In the genomic region with DNA sequence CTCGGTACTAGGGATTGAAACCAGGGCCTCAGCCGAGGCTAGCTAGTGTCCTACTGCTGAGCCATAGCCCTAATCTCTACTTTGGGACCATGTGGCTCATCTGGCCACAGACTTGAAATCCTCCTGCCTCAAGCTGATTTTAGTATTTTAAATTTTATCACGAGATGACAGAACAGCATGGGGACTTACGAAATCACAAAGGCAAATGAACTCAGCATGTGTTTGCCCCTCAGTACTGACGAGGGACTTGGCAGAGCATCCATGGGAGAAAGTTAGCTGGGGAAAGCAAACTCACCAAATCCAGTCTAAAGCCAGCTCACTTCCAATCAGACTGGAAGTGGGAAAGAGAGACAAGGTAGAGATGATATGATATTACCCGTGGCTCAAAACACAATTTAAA, we compare ENCODE assay signal across 14 mouse cellular contexts.
"Had no signal": no experiment of that assay in that cellular context is flagged by ENCODE, and none has a peak within 500 bp of the region (broad histone marks: within the 10 kb centered on the region; RNA-seq: fewer than 3 reads in every experiment).

No protein-coding gene starts in this region.

- H3K36me3 ChIP-seq: limb, embryonic 12.5 days; liver, embryonic 12.5 days; lung, embryonic 15.5 days; midbrain, embryonic 15.5 days; neural tube, embryonic 13.5 days had no signal

- H3K27ac ChIP-seq: layer of hippocampus, adult 2 months; limb, embryonic 12.5 days; liver, embryonic 12.5 days; lung, embryonic 15.5 days; macrophage; midbrain, embryonic 15.5 days; neural tube, embryonic 13.5 days had no signal

- H3K9ac ChIP-seq: limb, embryonic 12.5 days; liver, embryonic 12.5 days; lung, embryonic 15.5 days; midbrain, embryonic 15.5 days; neural tube, embryonic 13.5 days had no signal

- ATAC-seq: liver, embryonic 12.5 days; midbrain, embryonic 15.5 days had no signal

- H3K27me3 ChIP-seq: limb, embryonic 12.5 days; liver, embryonic 12.5 days; lung, embryonic 15.5 days; midbrain, embryonic 15.5 days; neural tube, embryonic 13.5 days had no signal

- H3K4me3 ChIP-seq: layer of hippocampus, adult 2 months; limb, embryonic 12.5 days; liver, embryonic 12.5 days; lung, embryonic 15.5 days; megakaryocyte, embryonic 14.5 days; midbrain, embryonic 15.5 days; neural tube, embryonic 13.5 days had no signal

- H3K4me2 ChIP-seq: limb, embryonic 12.5 days; liver, embryonic 12.5 days; lung, embryonic 15.5 days; midbrain, embryonic 11.5 days; midbrain, embryonic 15.5 days; neural tube, embryonic 13.5 days had no signal

- H3K9me3 ChIP-seq: limb, embryonic 12.5 days; liver, embryonic 12.5 days; lung, embryonic 15.5 days; megakaryocyte, embryonic 14.5 days; midbrain, embryonic 15.5 days; neural tube, embryonic 13.5 days had no signal

- H3K4me1 ChIP-seq: limb, embryonic 12.5 days; liver, embryonic 12.5 days; lung, embryonic 15.5 days; megakaryocyte, embryonic 14.5 days; midbrain, embryonic 15.5 days; neural tube, embryonic 13.5 days had no signal

- DNase-seq: kidney, postnatal 10 days; kidney, postnatal 4 days; lung, postnatal 14 days; right cerebral cortex, postnatal 14 days; thymus, postnatal 36 days had no signal
